Mouse (Mus musculus): ENCODE data around the gene Plxnc1. TPM values are rescaled to one million over a fixed set of nuclear protein-coding genes. Genes with fewer than 3 reads are reported as not detected.

Plxnc1 gene
- total and polyA plus RNA-seq, 3 experiments = 27.6 to 34.4 (median 33.0) TPM

DNA sequence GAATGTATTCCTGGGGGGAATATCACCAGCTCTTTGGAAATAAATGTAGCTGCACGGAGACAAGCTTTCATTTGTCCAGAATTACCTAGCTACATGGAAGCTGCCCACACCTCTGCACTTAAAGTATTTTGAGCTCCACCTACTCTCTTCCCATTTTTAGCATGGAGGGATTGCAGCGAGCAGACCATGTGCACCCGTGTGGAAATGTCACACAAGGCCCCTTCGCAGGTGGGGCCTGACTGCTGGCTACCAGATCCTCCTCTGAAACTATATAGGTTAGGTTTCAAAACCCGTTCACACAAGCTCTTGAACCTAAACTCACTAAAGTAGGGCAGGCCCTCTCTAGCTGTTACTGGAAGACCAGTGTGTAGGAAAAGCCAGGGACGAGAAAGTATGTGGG lies 25.6 kb upstream of the Plxnc1 start:
- in situ Hi-C loops (cut with MboI; ENCODE audit: low pct_ligation_motif_present, low pct_unique_long_range_greater_than_20kb, low sequenced_read_pairs) = loop anchor here (25.0 kb wide), 2 partner anchors 558 to 758 kb away; no protein-coding TSS in a partner anchor
- H3K9me3 ChIP-seq (replicated peaks; ENCODE audit: low read length) = no peaks in the 10 kb centered on the region
- no peak overlapping the region for H3K9ac ChIP-seq (ENCODE audit: insufficient read depth, low read depth)
- H3K4me3 ChIP-seq (replicated peaks in 1 of 3; ENCODE audit: low read depth in 2 of 3, low read length in 2 of 3, poor library complexity in 1 of 3) = no peak overlapping the region
- no peak overlapping the region for H3K4me2 ChIP-seq (ENCODE audit: insufficient read depth, low read depth, poor library complexity, severe bottlenecking)
- no peaks in the 10 kb centered on the region for H3K27me3 ChIP-seq (replicated peaks)
- no peak overlapping the region for H3K27ac ChIP-seq (ENCODE audit: insufficient read depth, low read depth)
- dilution Hi-C loops (cut with MboI; ENCODE audit: extremely low pct_ligation_motif_present, extremely low pct_unique_long_range_greater_than_20kb, low sequenced_read_pairs) = no loop called here
- no peak for TF ChIP-seq ZNF384 (IDR thresholded peaks at IDR 0.05; ENCODE audit: low read depth, low read length)
- TF ChIP-seq MEF2A (IDR thresholded peaks at IDR 0.05; ENCODE audit: borderline replicate concordance, low read depth, low read length) = no peak
- no peak for TF ChIP-seq CHD2 (IDR thresholded peaks at IDR 0.05; ENCODE audit: low read length)
- no peak for TF ChIP-seq CHD1 (IDR thresholded peaks at IDR 0.05; ENCODE audit: low read depth, low read length)
- TF ChIP-seq NRF1 (IDR thresholded peaks at IDR 0.05; ENCODE audit: low read depth, low read length) = no peak
- TF ChIP-seq RCOR1 (conservative IDR thresholded peaks at IDR 0.05; ENCODE audit: low read depth, low read length) = no peak
- TF ChIP-seq TCF12 (IDR thresholded peaks at IDR 0.05; ENCODE audit: low read depth, low read length) = no peak
- no peak for TF ChIP-seq NELFE (IDR thresholded peaks at IDR 0.05; ENCODE audit: low read depth, low read length)
- no peak for TF ChIP-seq BHLHE40 (IDR thresholded peaks at IDR 0.05; ENCODE audit: low read depth, low read length)
- no peak for TF ChIP-seq USF2 (conservative IDR thresholded peaks at IDR 0.05; ENCODE audit: low read depth, low read length)
- no peak for TF ChIP-seq IRF4 (IDR thresholded peaks at IDR 0.05; ENCODE audit: low read depth, low read length)
- no peak for TF ChIP-seq MAX (IDR thresholded peaks at IDR 0.05; ENCODE audit: low read length)
- no peak for TF ChIP-seq USF1 (IDR thresholded peaks at IDR 0.05; ENCODE audit: low read depth, low read length)
- no peak for TF ChIP-seq PAX5 (IDR thresholded peaks at IDR 0.05; ENCODE audit: low read length)
- DNase-seq (ENCODE audit: extremely low read depth) = no peak
- no peaks in the 10 kb centered on the region for H3K36me3 ChIP-seq (replicated peaks in 1 of 2; ENCODE audit: control insufficient read depth in 1 of 2, insufficient read depth in 1 of 2, low read length in 1 of 2)
- H3K79me2 ChIP-seq (replicated peaks; ENCODE audit: control insufficient read depth, extremely low read depth, insufficient read depth, poor library complexity, severe bottlenecking) = no peaks in the 10 kb centered on the region
- H3K4me1 ChIP-seq (ENCODE audit: control insufficient read depth in 1 of 2, insufficient read depth in 2 of 2) = peaks cover 5 to 27% of the 10 kb centered on the region in 2 experiments; a peak in 3 of 4 replicates

DNA sequence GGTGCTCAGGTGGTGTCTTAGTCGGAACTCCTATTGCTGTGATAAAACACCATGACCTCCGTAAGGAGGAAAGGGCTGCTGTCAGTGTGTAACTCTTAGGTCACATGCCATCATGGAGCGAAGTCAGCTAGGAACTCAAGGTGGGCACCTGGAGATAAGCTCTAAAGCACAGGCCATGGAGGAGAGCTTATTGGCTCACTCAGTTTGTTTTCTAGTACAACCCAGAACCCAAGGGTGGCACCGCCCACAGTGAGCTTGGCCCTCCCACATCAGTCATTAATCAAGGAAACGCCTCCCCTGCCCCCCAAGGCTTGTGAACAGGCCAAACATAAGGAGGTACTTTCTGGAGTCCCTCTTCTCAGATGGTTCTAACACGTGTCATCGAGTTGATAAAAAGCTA lies 22.8 kb upstream of the Plxnc1 start:
- in situ Hi-C loops (cut with MboI; ENCODE audit: low pct_ligation_motif_present, low pct_unique_long_range_greater_than_20kb, low sequenced_read_pairs) = loop anchor here (25.0 kb wide), 2 partner anchors 555 to 755 kb away; no protein-coding TSS in a partner anchor

More for the DNA sequence above, 22.8 kb upstream of the Plxnc1 start:
- peaks cover 2% of the 10 kb centered on the region for H3K9me3 ChIP-seq (replicated peaks; ENCODE audit: low read length)
- H3K4me3 ChIP-seq (replicated peaks in 1 of 3; ENCODE audit: low read depth in 2 of 3, low read length in 2 of 3, poor library complexity in 1 of 3) = no peak overlapping the region
- H3K36me3 ChIP-seq (replicated peaks in 1 of 2; ENCODE audit: control insufficient read depth in 1 of 2, insufficient read depth in 1 of 2, low read length in 1 of 2) = no peaks in the 10 kb centered on the region
- 0 out of 2 replicates have a peak, but pooled peaks have one; percentile 30 for TF ChIP-seq MAX (IDR thresholded peaks at IDR 0.05; ENCODE audit: low read length)
- no peak for TF ChIP-seq UBTF (IDR thresholded peaks at IDR 0.05; ENCODE audit: low read depth, low read length)
- no peak for TF ChIP-seq CTCF (conservative IDR thresholded peaks at IDR 0.05 in 1 of 2, IDR thresholded peaks at IDR 0.05 in 1 of 2; ENCODE audit: low read depth in 2 of 2, low read length in 2 of 2)
- TF ChIP-seq SMC3 (IDR thresholded peaks at IDR 0.05; ENCODE audit: low read depth, low read length) = no peak
- no peak for TF ChIP-seq USF1 (IDR thresholded peaks at IDR 0.05; ENCODE audit: low read depth, low read length)
- H3K27me3 ChIP-seq (replicated peaks) = no peaks in the 10 kb centered on the region
- H3K27ac ChIP-seq (ENCODE audit: insufficient read depth, low read depth) = no peak overlapping the region
- peak; percentile 73 for DNase-seq (ENCODE audit: extremely low read depth)
- H3K4me2 ChIP-seq (ENCODE audit: insufficient read depth, low read depth, poor library complexity, severe bottlenecking) = peak overlapping the region; percentile 22; the same call in 1 of the 2 replicates
- H3K9ac ChIP-seq (ENCODE audit: insufficient read depth, low read depth) = no peak overlapping the region
- H3K4me1 ChIP-seq (ENCODE audit: control insufficient read depth in 1 of 2, insufficient read depth in 2 of 2) = peaks cover 7 to 27% of the 10 kb centered on the region in 2 experiments; a peak in 3 of 4 replicates
- dilution Hi-C loops (cut with MboI; ENCODE audit: extremely low pct_ligation_motif_present, extremely low pct_unique_long_range_greater_than_20kb, low sequenced_read_pairs) = no loop called here
- no peaks in the 10 kb centered on the region for H3K79me2 ChIP-seq (replicated peaks; ENCODE audit: control insufficient read depth, extremely low read depth, insufficient read depth, poor library complexity, severe bottlenecking)

Data from CH12.LX (cell line).